31 mouse cellular contexts compared by ENCODE assay signal in genomic region chr10:24085936-24086335, GRCm38 (mm10). TPM values are rescaled to one million over a fixed set of nuclear protein-coding genes. Genes with fewer than 3 reads are reported as not detected.
"Had no signal": no experiment of that assay in that cellular context is flagged by ENCODE, and none has a peak within 500 bp of the region (broad histone marks: within the 10 kb centered on the region; RNA-seq: fewer than 3 reads in every experiment).

No protein-coding gene starts in this region.

- H3K4me3 ChIP-seq: limb, embryonic 12.5 days; limb, embryonic 15.5 days; liver, embryonic 12.5 days; lung, embryonic 15.5 days; midbrain, embryonic 12.5 days; myocyte; neural tube, embryonic 13.5 days had no signal

- H3K27me3 ChIP-seq: limb, embryonic 12.5 days; limb, embryonic 15.5 days; liver, embryonic 12.5 days; lung, embryonic 15.5 days; midbrain, embryonic 12.5 days; neural tube, embryonic 13.5 days had no signal

- H3K4me2 ChIP-seq: limb, embryonic 12.5 days; limb, embryonic 15.5 days; liver, embryonic 12.5 days; lung, embryonic 15.5 days; midbrain, embryonic 12.5 days; neural tube, embryonic 13.5 days had no signal

- H3K36me3 ChIP-seq: limb, embryonic 12.5 days; limb, embryonic 15.5 days; liver, embryonic 12.5 days; lung, embryonic 15.5 days; midbrain, embryonic 12.5 days; neural tube, embryonic 13.5 days had no signal

- H3K9me3 ChIP-seq: limb, embryonic 12.5 days; limb, embryonic 15.5 days; liver, embryonic 12.5 days; lung, embryonic 15.5 days; midbrain, embryonic 12.5 days; neural tube, embryonic 13.5 days had no signal

- DNase-seq: kidney, adult 18-20 months; kidney, adult 9 months; kidney, postnatal 14 days; kidney, postnatal 4 days; left cerebral cortex, postnatal 4 days; lung, adult 18-20 months; lung, postnatal 10 days; lung, postnatal 4 days; retina, postnatal 1 day; right cerebral cortex, postnatal 25 days; spleen, adult 18-20 months; thymus, adult 2 months; thymus, postnatal 14 days; thymus, postnatal 4 days had no signal

- H3K9ac ChIP-seq: limb, embryonic 12.5 days; limb, embryonic 15.5 days; liver, embryonic 12.5 days; lung, embryonic 15.5 days; midbrain, embryonic 12.5 days; neural tube, embryonic 13.5 days had no signal

- H3K27ac ChIP-seq: limb, embryonic 12.5 days; limb, embryonic 15.5 days; liver, embryonic 12.5 days; lung, embryonic 15.5 days; midbrain, embryonic 12.5 days; neural tube, embryonic 13.5 days had no signal

- ATAC-seq: liver, embryonic 12.5 days; midbrain, embryonic 16.5 days had no signal

- H3K4me1 ChIP-seq: limb, embryonic 12.5 days; limb, embryonic 15.5 days; liver, embryonic 12.5 days; lung, embryonic 15.5 days; midbrain, embryonic 12.5 days; neural tube, embryonic 13.5 days had no signal

RNA-seq across cellular contexts. Expression of gene Taar8b, which starts 6.2 kb away (rescaled TPM):
- total RNA-seq: layer of hippocampus, adult 18-20 months; layer of hippocampus, postnatal 14 days; left cerebral cortex, adult 8-10 months; left cerebral cortex, postnatal 14 days; left cerebral cortex, postnatal 4 days; megakaryocyte, adult 5-6 weeks; monocyte, adult 5-6 weeks; neutrophil, adult 5-6 weeks had no signal
- polyA plus RNA-seq: kidney, embryonic 16.5 days; limb, embryonic 12.5 days; limb, embryonic 15.5 days; liver, embryonic 12.5 days; lung, embryonic 15.5 days; midbrain, embryonic 12.5 days; midbrain, embryonic 16.5 days; myocyte; neural tube, embryonic 13.5 days; stomach, embryonic 16.5 days; thymus, adult 2 months had no signal

RNA-seq across cellular contexts. Expression of gene Taar8a, which starts 9.6 kb away (rescaled TPM):
- total RNA-seq: layer of hippocampus, adult 18-20 months; layer of hippocampus, postnatal 14 days; left cerebral cortex, adult 8-10 months; left cerebral cortex, postnatal 14 days; left cerebral cortex, postnatal 4 days; megakaryocyte, adult 5-6 weeks; monocyte, adult 5-6 weeks; neutrophil, adult 5-6 weeks had no signal
- polyA plus RNA-seq: kidney, embryonic 16.5 days; limb, embryonic 12.5 days; limb, embryonic 15.5 days; liver, embryonic 12.5 days; lung, embryonic 15.5 days; midbrain, embryonic 12.5 days; midbrain, embryonic 16.5 days; myocyte; neural tube, embryonic 13.5 days; stomach, embryonic 16.5 days; thymus, adult 2 months had no signal

RNA-seq across cellular contexts. Expression of gene Taar8c, which starts 15.8 kb away (rescaled TPM):
- total RNA-seq: layer of hippocampus, adult 18-20 months; layer of hippocampus, postnatal 14 days; left cerebral cortex, adult 8-10 months; left cerebral cortex, postnatal 14 days; left cerebral cortex, postnatal 4 days; megakaryocyte, adult 5-6 weeks; monocyte, adult 5-6 weeks; neutrophil, adult 5-6 weeks had no signal
- polyA plus RNA-seq: kidney, embryonic 16.5 days; limb, embryonic 12.5 days; limb, embryonic 15.5 days; liver, embryonic 12.5 days; lung, embryonic 15.5 days; midbrain, embryonic 12.5 days; midbrain, embryonic 16.5 days; myocyte; neural tube, embryonic 13.5 days; stomach, embryonic 16.5 days; thymus, adult 2 months had no signal

RNA-seq across cellular contexts. Expression of gene Taar9, which starts 23.4 kb away (rescaled TPM):
- total RNA-seq: layer of hippocampus, adult 18-20 months; layer of hippocampus, postnatal 14 days; left cerebral cortex, adult 8-10 months; left cerebral cortex, postnatal 14 days; left cerebral cortex, postnatal 4 days; megakaryocyte, adult 5-6 weeks; monocyte, adult 5-6 weeks; neutrophil, adult 5-6 weeks had no signal
- polyA plus RNA-seq: kidney, embryonic 16.5 days; limb, embryonic 12.5 days; limb, embryonic 15.5 days; liver, embryonic 12.5 days; lung, embryonic 15.5 days; midbrain, embryonic 12.5 days; midbrain, embryonic 16.5 days; myocyte; neural tube, embryonic 13.5 days; stomach, embryonic 16.5 days; thymus, adult 2 months had no signal

RNA-seq across cellular contexts. Expression of gene Taar7f, which starts 36.6 kb away (rescaled TPM):
- total RNA-seq: layer of hippocampus, adult 18-20 months; layer of hippocampus, postnatal 14 days; left cerebral cortex, adult 8-10 months; left cerebral cortex, postnatal 14 days; left cerebral cortex, postnatal 4 days; megakaryocyte, adult 5-6 weeks; monocyte, adult 5-6 weeks; neutrophil, adult 5-6 weeks had no signal
- polyA plus RNA-seq: kidney, embryonic 16.5 days; limb, embryonic 12.5 days; limb, embryonic 15.5 days; liver, embryonic 12.5 days; lung, embryonic 15.5 days; midbrain, embryonic 12.5 days; midbrain, embryonic 16.5 days; myocyte; neural tube, embryonic 13.5 days; stomach, embryonic 16.5 days; thymus, adult 2 months had no signal
